Mouse (Mus musculus) gastrocnemius, postnatal 14 days (tissue): ENCODE results near the gene Ppan. TPM values are rescaled to one million over a fixed set of nuclear protein-coding genes. Genes with fewer than 3 reads are reported as not detected.

Experiments used
- DNase-seq: peaks from one replicate; pipeline ENCODE4 v3.0.0; 2021; ENCODE audit warnings: mixed read lengths
- intact Hi-C: fragments of 180-260 bp; cut with DNase I; formaldehyde crosslinking; loops from one replicate; pipeline ENCODE4 v1.15.1; 2025; ENCODE audit warnings: low total_unique reads
- microRNA-seq, 2 experiments: library from miRNA; unstranded; fragments of <30 nt; microRNA quantifications; one replicate each; pipeline ENCODE4 v1.2.0; 2021
- total RNA-seq, 2 experiments: library from RNA; stranded (reverse); gene quantifications; 2 replicates each; pipeline ENCODE4 v1.2.3; 2021

The Ppan gene
- total RNA-seq, 2 experiments from 2014 or later: 9.7 to 11.9 TPM

GRCm38 (mm10) chr9:20898511-20899073 is 10.6 kb downstream of the Ppan start, which contains the start of gene Eif3g:
TSS of gene Eif3g (minus strand) at chr9:20898623.
- intact Hi-C loops: loop anchor here (2.0 kb wide), 1 partner anchor 242 kb away; no protein-coding TSS in a partner anchor
- peak; percentile 84 for DNase-seq

- no peak for DNase-seq
- intact Hi-C loops: no loop called here
Measured at GRCm38 (mm10) chr9:20901466-20902173, 13.6 kb downstream of the Ppan start.

DNA sequence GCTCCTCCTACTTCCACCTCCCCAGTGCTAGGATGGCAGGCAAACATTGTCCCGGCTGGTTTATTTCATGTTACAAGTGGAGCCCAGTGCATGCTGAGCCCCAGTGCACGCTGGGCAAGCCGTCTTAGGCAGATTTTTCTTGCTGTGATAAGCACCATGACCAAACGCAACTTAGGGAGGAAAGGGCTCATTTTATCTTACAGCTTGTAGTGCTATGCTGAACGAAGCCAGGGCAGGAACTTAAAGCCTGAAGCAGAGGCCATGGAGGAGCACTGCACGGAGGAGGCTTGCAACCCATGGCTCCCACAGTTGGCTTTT is 14.2 kb downstream of the Ppan start:
- DNase-seq: no peak
- intact Hi-C loops: no loop called here

- intact Hi-C loops: loop anchor here (5.0 kb wide), 1 partner anchor 82 kb away; no protein-coding TSS in a partner anchor
- DNase-seq: no peak
Measured at GRCm38 (mm10) chr9:20909948-20910347, 22.0 kb downstream of the Ppan start.

DNA sequence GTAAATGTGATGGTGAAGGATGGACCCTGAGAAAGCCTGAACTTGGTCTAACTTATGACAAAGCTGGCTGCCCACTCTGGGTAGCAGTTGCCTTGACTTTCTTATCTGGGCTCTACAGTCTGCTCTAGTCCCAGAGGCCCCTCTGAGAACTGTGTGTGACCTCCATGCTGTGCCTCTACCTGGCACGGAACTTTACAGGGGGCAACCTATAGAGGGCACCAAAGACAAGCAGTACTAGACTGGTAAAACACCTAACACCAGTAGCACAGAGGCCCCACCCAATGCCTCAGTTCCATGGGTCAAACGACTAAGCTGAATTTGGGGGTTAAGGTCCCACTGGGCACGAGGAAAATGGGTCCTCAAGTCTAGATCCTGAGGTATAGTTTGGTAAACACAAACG is 28.2 kb downstream of the Ppan start:
- DNase-seq: no peak
- intact Hi-C loops: loop anchor here (5.0 kb wide), 1 partner anchor 41 kb away; the partner anchor contains the start of gene Dnmt1

- intact Hi-C loops: no loop called here
- DNase-seq: no peak
Measured at GRCm38 (mm10) chr9:20923258-20923657, 35.3 kb downstream of the Ppan start.

Small RNA genes lying within 50 kb of the gene (microRNA-seq; reads per million reads assigned to microRNA genes)
- gene Mir7081: 0 reads per million in 2 experiments

Other genes starting within 250 kb of the Ppan start
- gene Ubl5, start 245.3 kb upstream of the Ppan start, total RNA-seq: 100 to 1,000 TPM; 172 to 182 TPM
- gene Fbxl12, start 243.4 kb upstream of the Ppan start, total RNA-seq: 1 to 10 TPM; 5.7 to 6.6 TPM
- 10 to 100 TPM; 14.6 to 15.5 TPM for gene Pin1, start 236.1 kb upstream of the Ppan start, total RNA-seq
- under 1 TPM in 1 of 2 experiments, not detected in 1; 0.29 TPM for gene Olfm2, start 141.8 kb upstream of the Ppan start, total RNA-seq
- gene Col5a3, start 73.1 kb upstream of the Ppan start, total RNA-seq: 10 to 100 TPM; 55.2 to 69.0 TPM
- under 1 TPM in 1 of 2 experiments, not detected in 1; 0.22 TPM for gene Rdh8, start 69.7 kb upstream of the Ppan start, total RNA-seq
- gene A230050P20Rik, start 19.5 kb upstream of the Ppan start, total RNA-seq: 1 to 10 TPM; 3.3 to 3.4 TPM
- 1 to 10 TPM; 3.5 to 4.1 TPM for gene Angptl6, start 8.4 kb upstream of the Ppan start, total RNA-seq
- 100 to 1,000 TPM; 105 to 114 TPM for gene Eif3g, start 10.4 kb downstream of the Ppan start, total RNA-seq
- gene Dnmt1, start 71.7 kb downstream of the Ppan start, total RNA-seq: 10 to 100 TPM; 11.6 to 12.8 TPM
- 1 to 10 TPM; 4.5 to 7.8 TPM for gene S1pr2, start 88.6 kb downstream of the Ppan start, total RNA-seq
- gene Mrpl4, start 114.6 kb downstream of the Ppan start, total RNA-seq: 10 to 100 TPM; 50.8 to 54.9 TPM
- 1 to 10 TPM; 3.1 to 3.4 TPM for gene Icam1, start 127.8 kb downstream of the Ppan start, total RNA-seq
- gene Icam4, start 141.2 kb downstream of the Ppan start, total RNA-seq: under 1 TPM; 0.29 to 0.43 TPM
- gene Icam5, start 143.9 kb downstream of the Ppan start, total RNA-seq: under 1 TPM; 0.07 to 0.10 TPM
- not detected for gene Zglp1, start 178.9 kb downstream of the Ppan start, total RNA-seq
- gene Gm49373, start 184.9 kb downstream of the Ppan start, total RNA-seq: under 1 TPM in 1 of 2 experiments, not detected in 1; 0.13 TPM
- gene Fdx1l, start 185.4 kb downstream of the Ppan start, total RNA-seq: 10 to 100 TPM; 25.5 to 26.5 TPM
- 1 to 10 TPM in 1 of 2 experiments, under 1 TPM in 1; 0.92 to 1.1 TPM for gene Gm38431, start 203.8 kb downstream of the Ppan start, total RNA-seq
- gene Raver1, start 203.8 kb downstream of the Ppan start, total RNA-seq: 10 to 100 TPM; 16.2 to 19.6 TPM
- gene Tyk2, start 243.1 kb downstream of the Ppan start, total RNA-seq: 1 to 10 TPM; 4.9 to 5.3 TPM